Mouse (Mus musculus): Measurements from ENCODE around the gene Kcnk2. TPM values are rescaled to one million over a fixed set of nuclear protein-coding genes. Genes with fewer than 3 reads are reported as not detected.
A peak's percentile ranks its signal among the peaks of the same experiment; 100 is the strongest.

Kcnk2 gene
- total RNA-seq (2021), result 10 to 100 TPM; 71.0 to 81.6 TPM

- DNase-seq (ENCODE audit: extremely low spot score in 1 of 2, low spot score in 2 of 2), result no peak
- intact Hi-C loops (cut with DNase I), result no loop called here
Observed at GRCm38 (mm10) chr1:189402223-189402943, at the start of gene Kcnk2. Gene Kcnk2, minus strand, starts transcription at chr1:189402273.

- intact Hi-C loops (cut with DNase I), result no loop called here
- DNase-seq (ENCODE audit: extremely low spot score in 1 of 2, low spot score in 2 of 2), result no peak
Observed at GRCm38 (mm10) chr1:189440741-189441140, 38.7 kb upstream of the Kcnk2 start.

- intact Hi-C loops (cut with DNase I), result no loop called here
- DNase-seq (ENCODE audit: extremely low spot score in 1 of 2, low spot score in 2 of 2), result no peak
Observed at GRCm38 (mm10) chr1:189437126-189437525, 35.1 kb upstream of the Kcnk2 start.

- intact Hi-C loops (cut with DNase I), result no loop called here
- no peak for DNase-seq (ENCODE audit: extremely low spot score in 1 of 2, low spot score in 2 of 2)
Observed at GRCm38 (mm10) chr1:189435452-189435851, 33.4 kb upstream of the Kcnk2 start.

GRCm38 (mm10) chr1:189431479-189431878 lies 29.4 kb upstream of the Kcnk2 start:
- intact Hi-C loops (cut with DNase I), result no loop called here
- no peak for DNase-seq (ENCODE audit: extremely low spot score in 1 of 2, low spot score in 2 of 2)

- intact Hi-C loops (cut with DNase I), result no loop called here
- peak in 1 of 2 experiments; percentile 55 for DNase-seq (ENCODE audit: extremely low spot score in 1 of 2, low spot score in 2 of 2)
Observed at GRCm38 (mm10) chr1:189430534-189430933, 28.5 kb upstream of the Kcnk2 start.

GRCm38 (mm10) chr1:189429566-189429965 lies 27.5 kb upstream of the Kcnk2 start:
- intact Hi-C loops (cut with DNase I), result no loop called here
- peak in 1 of 2 experiments; percentile 37 for DNase-seq (ENCODE audit: extremely low spot score in 1 of 2, low spot score in 2 of 2)

- no peak for DNase-seq (ENCODE audit: extremely low spot score in 1 of 2, low spot score in 2 of 2)
- intact Hi-C loops (cut with DNase I), result no loop called here
Observed at GRCm38 (mm10) chr1:189426252-189426651, 24.2 kb upstream of the Kcnk2 start.

GRCm38 (mm10) chr1:189419914-189420313 lies 17.8 kb upstream of the Kcnk2 start:
- no peak for DNase-seq (ENCODE audit: extremely low spot score in 1 of 2, low spot score in 2 of 2)
- intact Hi-C loops (cut with DNase I), result no loop called here

GRCm38 (mm10) chr1:189409906-189410305 lies 7.8 kb upstream of the Kcnk2 start:
- no peak for DNase-seq (ENCODE audit: extremely low spot score in 1 of 2, low spot score in 2 of 2)
- intact Hi-C loops (cut with DNase I), result no loop called here

- no peak for DNase-seq (ENCODE audit: extremely low spot score in 1 of 2, low spot score in 2 of 2)
- intact Hi-C loops (cut with DNase I), result no loop called here
Observed at GRCm38 (mm10) chr1:189405221-189405620, 3.1 kb upstream of the Kcnk2 start.

GRCm38 (mm10) chr1:189403546-189403945 lies 1.5 kb upstream of the Kcnk2 start:
- no peak for DNase-seq (ENCODE audit: extremely low spot score in 1 of 2, low spot score in 2 of 2)
- intact Hi-C loops (cut with DNase I), result no loop called here

GRCm38 (mm10) chr1:189403139-189403538 lies 1.1 kb upstream of the Kcnk2 start:
- intact Hi-C loops (cut with DNase I), result no loop called here
- no peak for DNase-seq (ENCODE audit: extremely low spot score in 1 of 2, low spot score in 2 of 2)

- intact Hi-C loops (cut with DNase I), result no loop called here
Observed at GRCm38 (mm10) chr1:189386848-189387247, 15.2 kb downstream of the Kcnk2 start.

GRCm38 (mm10) chr1:189386141-189386540 lies 15.9 kb downstream of the Kcnk2 start:
- DNase-seq (ENCODE audit: extremely low spot score in 1 of 2, low spot score in 2 of 2), result no peak
- intact Hi-C loops (cut with DNase I), result no loop called here

More at GRCm38 (mm10) chr1:189386848-189387247, 15.2 kb downstream of the Kcnk2 start:
- DNase-seq (ENCODE audit: extremely low spot score in 1 of 2, low spot score in 2 of 2), result no peak

GRCm38 (mm10) chr1:189367722-189368121 lies 34.4 kb downstream of the Kcnk2 start:
- DNase-seq (ENCODE audit: extremely low spot score in 1 of 2, low spot score in 2 of 2), result no peak
- intact Hi-C loops (cut with DNase I), result no loop called here

GRCm38 (mm10) chr1:189364188-189364587 lies 37.9 kb downstream of the Kcnk2 start:
- intact Hi-C loops (cut with DNase I), result no loop called here
- DNase-seq (ENCODE audit: extremely low spot score in 1 of 2, low spot score in 2 of 2), result no peak

- intact Hi-C loops (cut with DNase I), result no loop called here
Observed at GRCm38 (mm10) chr1:189362579-189362978, 39.5 kb downstream of the Kcnk2 start.

GRCm38 (mm10) chr1:189359699-189360098 lies 42.4 kb downstream of the Kcnk2 start:
- intact Hi-C loops (cut with DNase I), result no loop called here
- no peak for DNase-seq (ENCODE audit: extremely low spot score in 1 of 2, low spot score in 2 of 2)

More at GRCm38 (mm10) chr1:189362579-189362978, 39.5 kb downstream of the Kcnk2 start:
- DNase-seq (ENCODE audit: extremely low spot score in 1 of 2, low spot score in 2 of 2), result no peak

- intact Hi-C loops (cut with DNase I), result no loop called here
- no peak for DNase-seq (ENCODE audit: extremely low spot score in 1 of 2, low spot score in 2 of 2)
Observed at GRCm38 (mm10) chr1:189353887-189354286, 48.2 kb downstream of the Kcnk2 start.

- intact Hi-C loops (cut with DNase I), result no loop called here
- DNase-seq (ENCODE audit: extremely low spot score in 1 of 2, low spot score in 2 of 2), result no peak
Observed at GRCm38 (mm10) chr1:189351804-189352203, 50.3 kb downstream of the Kcnk2 start.

Measured in left cerebral cortex, postnatal 10 days (tissue).